Mouse (Mus musculus) forebrain, embryonic 10.5 days (tissue): ENCODE measurements around the gene Nop9. TPM values are rescaled to one million over a fixed set of nuclear protein-coding genes. Genes with fewer than 3 reads are reported as not detected.
A peak's percentile ranks its signal among the peaks of the same experiment; 100 is the strongest.

Experiments used
- DNase-seq: peaks from one replicate; pipeline ENCODE4 v3.0.0-alpha.2; 2017; ENCODE audit warnings: low spot score; ENCODE audit errors: extremely low spot score
- H3K27ac ChIP-seq: fragments of 300-500 bp; sonication (generic); 2 replicates; pipeline ENCODE4 v1.5.1; 2016; ENCODE audit warnings: mild to moderate bottlenecking
- H3K27me3 ChIP-seq: fragments of 300-500 bp; sonication (generic); 2 replicates; pipeline ENCODE4 v1.6.1; 2016; ENCODE audit warnings: mild to moderate bottlenecking; ENCODE audit not compliant: poor library complexity, severe bottlenecking
- H3K36me3 ChIP-seq: fragments of 300-500 bp; sonication (generic); replicated peaks from 2 replicates; pipeline ENCODE4 v1.6.1; 2016; ENCODE audit warnings: mild to moderate bottlenecking, moderate library complexity
- H3K4me1 ChIP-seq: fragments of 300-500 bp; sonication (generic); 2 replicates; pipeline ENCODE4 v1.6.1; 2016
- H3K4me3 ChIP-seq: fragments of 300-500 bp; sonication (generic); 2 replicates; pipeline ENCODE4 v1.5.1; 2016; ENCODE audit warnings: mild to moderate bottlenecking, moderate library complexity
- H3K9me3 ChIP-seq: fragments of 300-500 bp; sonication (generic); 2 replicates; pipeline ENCODE4 v1.6.1; 2016; ENCODE audit warnings: mild to moderate bottlenecking, moderate library complexity
- WGBS: fragments of 180-500 bp; shearing (Covaris S2); methylation state at CpG from one replicate; pipeline ENCODE4 v1.1.7; 2016; 5-methylcytosine and 5-hydroxymethylcytosine counted together
- polyA plus RNA-seq: library from polyadenylated mRNA; unstranded; fragments of >200 nt; fragmentation: Nextera tagmentation; extraction: Ambion mirVana; gene quantifications from 2 replicates; pipeline ENCODE4 v1.2.1, GENCODE M21; 2016

Nop9 gene
- polyA plus RNA-seq, 1 experiment from 2014 or later = 68.4 TPM

- Histone ChIP-seq H3K27me3 (peaks cover 86% of the 10 kb centered on the region), H3K4me1 (peaks cover 40% of the 10 kb centered on the region), H3K36me3 (no peaks in the 10 kb centered on the region), H3K27ac (no peak overlapping the region), H3K4me3 (peak overlapping the region; percentile 46), H3K9me3 (no peaks in the 10 kb centered on the region)
- WGBS = 51% methylated on average over 9 of the region's 9 CpGs
- no peak for DNase-seq
Observed at GRCm38 (mm10) chr14:55782361-55782960, 37.0 kb downstream of the Nop9 start.

- H3K36me3 ChIP-seq = no peaks in the 10 kb centered on the region
- H3K4me1 ChIP-seq = peaks cover 43% of the 10 kb centered on the region
- no peak for DNase-seq
- peak overlapping the region; percentile 6; the same call in 1 of the 2 replicates for H3K27ac ChIP-seq
- H3K4me3 ChIP-seq = peak overlapping the region; percentile 46
- no peaks in the 10 kb centered on the region for H3K9me3 ChIP-seq
- H3K27me3 ChIP-seq = peaks cover 95% of the 10 kb centered on the region
- WGBS = 2% methylated on average over 31 of the region's 31 CpGs
Observed at GRCm38 (mm10) chr14:55783171-55783957, 37.9 kb downstream of the Nop9 start.

- DNase-seq = no peak
- peak within 1 kb of the TSS; percentile 46 for H3K4me3 ChIP-seq
- H3K36me3 ChIP-seq = no peaks in the 10 kb centered on the region
- H3K27me3 ChIP-seq = peaks cover 95% of the 10 kb centered on the region
- H3K27ac ChIP-seq = peak within 1 kb of the TSS; percentile 6; the same call in 1 of the 2 replicates
- H3K4me1 ChIP-seq = peaks cover 49% of the 10 kb centered on the region
- WGBS = 4% methylated on average over 13 of the region's 13 CpGs
- no peaks in the 10 kb centered on the region for H3K9me3 ChIP-seq
Observed at GRCm38 (mm10) chr14:55783958-55784235, 38.4 kb downstream of the Nop9 start, which contains the start of gene Adcy4. TSS of gene Adcy4 (minus strand) at chr14:55784095.

- peaks cover 49% of the 10 kb centered on the region for H3K4me1 ChIP-seq
- WGBS = 21% methylated on average over 6 of the region's 6 CpGs
- no peaks in the 10 kb centered on the region for H3K9me3 ChIP-seq
- no peak overlapping the region for H3K27ac ChIP-seq
- no peak overlapping the region for H3K4me3 ChIP-seq
- H3K27me3 ChIP-seq = peaks cover 99% of the 10 kb centered on the region
- no peak for DNase-seq
- no peaks in the 10 kb centered on the region for H3K36me3 ChIP-seq
Observed at GRCm38 (mm10) chr14:55785195-55785594, 39.7 kb downstream of the Nop9 start.

- Histone ChIP-seq H3K36me3 (no peaks in the 10 kb centered on the region), H3K4me1 (peaks cover 29% of the 10 kb centered on the region), H3K27me3 (peaks cover 82% of the 10 kb centered on the region), H3K4me3 (peak overlapping the region; percentile 47; the same call in 1 of the 2 replicates), H3K27ac (no peak overlapping the region), H3K9me3 (no peaks in the 10 kb centered on the region)
- WGBS = 42% methylated on average over 11 of the region's 11 CpGs
- DNase-seq = no peak
Observed at GRCm38 (mm10) chr14:55787731-55788130, 42.2 kb downstream of the Nop9 start.

- Histone ChIP-seq H3K36me3 (no peaks in the 10 kb centered on the region), H3K4me3 (peak within 1 kb of the TSS; percentile 47), H3K4me1 (peaks cover 22% of the 10 kb centered on the region), H3K9me3 (no peaks in the 10 kb centered on the region), H3K27ac (no peak within 1 kb of the TSS), H3K27me3 (peaks cover 74% of the 10 kb centered on the region)
- no peak for DNase-seq
- WGBS = 5% methylated on average over 40 of the region's 40 CpGs
Observed at GRCm38 (mm10) chr14:55788256-55789050, 43.0 kb downstream of the Nop9 start, which contains the start of gene Ripk3. TSS of gene Ripk3 (minus strand) at chr14:55788865.

- H3K27me3 ChIP-seq = peaks cover 24% of the 10 kb centered on the region
- H3K4me1 ChIP-seq = peaks cover 4% of the 10 kb centered on the region
- no peak overlapping the region for H3K4me3 ChIP-seq
- DNase-seq = no peak
- H3K27ac ChIP-seq = no peak overlapping the region
- no peaks in the 10 kb centered on the region for H3K36me3 ChIP-seq
- H3K9me3 ChIP-seq = no peaks in the 10 kb centered on the region
- WGBS = 75% methylated on average over 2 of the region's 2 CpGs
Observed at GRCm38 (mm10) chr14:55793461-55793860, 48.0 kb downstream of the Nop9 start.

GRCm38 (mm10) chr14:55793946-55794345 lies 48.5 kb downstream of the Nop9 start:
- no peak overlapping the region for H3K4me3 ChIP-seq
- no peaks in the 10 kb centered on the region for H3K36me3 ChIP-seq
- no peak for DNase-seq
- H3K9me3 ChIP-seq = no peaks in the 10 kb centered on the region
- H3K27ac ChIP-seq = no peak overlapping the region
- 70% methylated on average over 2 of the region's 2 CpGs for WGBS
- H3K27me3 ChIP-seq = peaks cover 20% of the 10 kb centered on the region
- H3K4me1 ChIP-seq = no peaks in the 10 kb centered on the region

GRCm38 (mm10) chr14:55795380-55796163 lies 50.1 kb downstream of the Nop9 start:
- no peaks in the 10 kb centered on the region for H3K36me3 ChIP-seq
- peaks cover 3% of the 10 kb centered on the region for H3K27me3 ChIP-seq
- no peak for DNase-seq
- no peaks in the 10 kb centered on the region for H3K9me3 ChIP-seq
- H3K27ac ChIP-seq = no peak overlapping the region
- no peak overlapping the region for H3K4me3 ChIP-seq
- 88% methylated on average over 15 of the region's 15 CpGs for WGBS
- no peaks in the 10 kb centered on the region for H3K4me1 ChIP-seq

Other genes with a start within 250 kb of the Nop9 start
- gene Cpne6, start 235.2 kb upstream of the Nop9 start, polyA plus RNA-seq = 0.05 and 0.14 TPM in 2 replicates
- not detected in 2 replicates for gene Nrl, start 220.7 kb upstream of the Nop9 start, polyA plus RNA-seq
- 18.3 and 20.0 TPM in 2 replicates for gene Pck2, start 205.4 kb upstream of the Nop9 start, polyA plus RNA-seq
- 68.1 and 73.3 TPM in 2 replicates for gene Dcaf11, start 185.7 kb upstream of the Nop9 start, polyA plus RNA-seq
- gene A730061H03Rik, start 185.3 kb upstream of the Nop9 start, polyA plus RNA-seq = not detected in 2 replicates
- not detected in 2 replicates for gene Fitm1, start 170.1 kb upstream of the Nop9 start, polyA plus RNA-seq
- 90.9 and 94.3 TPM in 2 replicates for gene Psme1, start 167.6 kb upstream of the Nop9 start, polyA plus RNA-seq
- gene Emc9, start 160.4 kb upstream of the Nop9 start, polyA plus RNA-seq = 5.3 and 5.4 TPM in 2 replicates
- 154 and 171 TPM in 2 replicates for gene Psme2, start 154.6 kb upstream of the Nop9 start, polyA plus RNA-seq
- 20.5 and 21.3 TPM in 2 replicates for gene Rnf31, start 154.0 kb upstream of the Nop9 start, polyA plus RNA-seq
- 7.3 and 7.6 TPM in 2 replicates for gene Irf9, start 142.1 kb upstream of the Nop9 start, polyA plus RNA-seq
- gene Rec8, start 127.7 kb upstream of the Nop9 start, polyA plus RNA-seq = 5.6 and 5.7 TPM in 2 replicates
- gene Ipo4, start 109.7 kb upstream of the Nop9 start, polyA plus RNA-seq = 110 and 123 TPM in 2 replicates
- 0.98 and 1.00 TPM in 2 replicates for gene Gm49378, start 107.8 kb upstream of the Nop9 start, polyA plus RNA-seq
- gene Tm9sf1, start 101.9 kb upstream of the Nop9 start, polyA plus RNA-seq = 78.3 and 78.7 TPM in 2 replicates
- 0.58 and 1.1 TPM in 2 replicates for gene Tssk4, start 95.5 kb upstream of the Nop9 start, polyA plus RNA-seq
- gene Mdp1, start 85.2 kb upstream of the Nop9 start, polyA plus RNA-seq = 62.4 and 63.7 TPM in 2 replicates
- gene Gmpr2, start 73.8 kb upstream of the Nop9 start, polyA plus RNA-seq = 59.9 and 62.4 TPM in 2 replicates
- gene Nedd8, start 73.6 kb upstream of the Nop9 start, polyA plus RNA-seq = 664 and 665 TPM in 2 replicates
- gene Tinf2, start 63.9 kb upstream of the Nop9 start, polyA plus RNA-seq = 78.8 and 79.7 TPM in 2 replicates
- gene Tgm1, start 31.8 kb upstream of the Nop9 start, polyA plus RNA-seq = 0.26 and 0.44 TPM in 2 replicates
- 30.2 and 31.5 TPM in 2 replicates for gene Rabggta, start 23.4 kb upstream of the Nop9 start, polyA plus RNA-seq
- 59.1 and 62.5 TPM in 2 replicates for gene Dhrs1, start within 50 bp of the Nop9 start, polyA plus RNA-seq
- gene Cideb, start 12.8 kb downstream of the Nop9 start, polyA plus RNA-seq = 0.33 TPM in 1 of 2 replicates, not detected in the other
- gene Ltb4r2, start 15.7 kb downstream of the Nop9 start, polyA plus RNA-seq = 0.19 and 0.28 TPM in 2 replicates
- 0.26 TPM in 2 replicates for gene Ltb4r1, start 20.3 kb downstream of the Nop9 start, polyA plus RNA-seq
- gene Adcy4, start 38.4 kb downstream of the Nop9 start, polyA plus RNA-seq = 4.6 and 5.4 TPM in 2 replicates
- 8.0 and 10.2 TPM in 2 replicates for gene Ripk3, start 43.2 kb downstream of the Nop9 start, polyA plus RNA-seq
- 37.9 and 39.1 TPM in 2 replicates for gene Nfatc4, start 77.5 kb downstream of the Nop9 start, polyA plus RNA-seq
- gene Nynrin, start 108.3 kb downstream of the Nop9 start, polyA plus RNA-seq = 24.5 and 25.8 TPM in 2 replicates
- gene Cbln3, start 138.7 kb downstream of the Nop9 start, polyA plus RNA-seq = 0.10 and 0.12 TPM in 2 replicates
- 22.7 and 25.3 TPM in 2 replicates for gene Khnyn, start 139.3 kb downstream of the Nop9 start, polyA plus RNA-seq
- 41.9 and 48.9 TPM in 2 replicates for gene Sdr39u1, start 154.6 kb downstream of the Nop9 start, polyA plus RNA-seq
- gene Cma1, start 199.0 kb downstream of the Nop9 start, polyA plus RNA-seq = not detected in 2 replicates
- not detected in 2 replicates for gene Cma2, start 205.3 kb downstream of the Nop9 start, polyA plus RNA-seq